Mouse (Mus musculus) testis, adult 2 months (tissue): ENCODE results near the gene Sars. TPM values are rescaled to one million over a fixed set of nuclear protein-coding genes. Genes with fewer than 3 reads are reported as not detected.

Experiments
- H3K27ac ChIP-seq: fragments of 200-500 bp; 2 replicates; pipeline ENCODE4 v1.5.1; 2012; ENCODE audit warnings: low read depth, low read length; ENCODE audit not compliant: control insufficient read depth, insufficient read depth
- H3K27me3 ChIP-seq: fragments of 200-500 bp; 2 replicates; pipeline ENCODE4 v1.6.1; 2012; ENCODE audit warnings: mild to moderate bottlenecking, low read length, moderate library complexity; ENCODE audit not compliant: control insufficient read depth, insufficient read depth
- H3K36me3 ChIP-seq: fragments of 200-500 bp; 2 replicates; pipeline ENCODE4 v1.6.1; 2012; ENCODE audit warnings: mild to moderate bottlenecking, low read length; ENCODE audit not compliant: control insufficient read depth, insufficient read depth
- H3K4me1 ChIP-seq: fragments of 200-500 bp; 2 replicates; pipeline ENCODE4 v1.6.1; 2012; ENCODE audit warnings: low read length; ENCODE audit not compliant: control insufficient read depth, insufficient read depth
- H3K4me3 ChIP-seq: fragments of 200-500 bp; 2 replicates; pipeline ENCODE4 v1.5.1; 2012; ENCODE audit warnings: low read depth, mild to moderate bottlenecking, low read length, moderate library complexity, mixed read lengths; ENCODE audit not compliant: control insufficient read depth
- CTCF ChIP-seq: fragments of 200-500 bp; IDR thresholded peaks from 2 replicates; pipeline ENCODE4 v1.5.1; 2012; ENCODE audit warnings: low read depth, mild to moderate bottlenecking, inconsistent platforms, low read length, moderate library complexity; ENCODE audit not compliant: control insufficient read depth, insufficient read depth, insufficient replicate concordance
- POLR2A ChIP-seq: fragments of 200-500 bp; IDR thresholded peaks from 2 replicates; pipeline ENCODE4 v1.6.1; 2012; ENCODE audit warnings: low read depth, mild to moderate bottlenecking, inconsistent platforms, low read length, moderate library complexity; ENCODE audit not compliant: control insufficient read depth
- polyA plus RNA-seq: library from polyadenylated mRNA; depleted of rRNA; stranded (reverse); fragments of >200 nt; gene quantifications from 2 replicates; pipeline ENCODE4 v1.2.3, GENCODE M21; 2012

The Sars gene
- polyA plus RNA-seq, 1 experiment: 14.4 TPM

GRCm38 (mm10) chr3:108435701-108436379 lies 9.2 kb downstream of the Sars start:
- no peaks in the 10 kb centered on the region for H3K27me3 ChIP-seq
- peaks cover 2% of the 10 kb centered on the region for H3K36me3 ChIP-seq
- no peak overlapping the region for H3K27ac ChIP-seq
- no peak overlapping the region for H3K4me3 ChIP-seq
- TF ChIP-seq POLR2A (no peak), CTCF (no peak)
- no peaks in the 10 kb centered on the region for H3K4me1 ChIP-seq

- Histone ChIP-seq H3K27me3 (no peaks in the 10 kb centered on the region), H3K4me1 (no peaks in the 10 kb centered on the region), H3K36me3 (peaks cover 2% of the 10 kb centered on the region), H3K27ac (no peak overlapping the region), H3K4me3 (no peak overlapping the region)
- TF ChIP-seq CTCF: no peak
- TF ChIP-seq POLR2A: no peak
Observed at GRCm38 (mm10) chr3:108433881-108434495, 11.0 kb downstream of the Sars start.

GRCm38 (mm10) chr3:108433188-108433880 lies 11.7 kb downstream of the Sars start:
- peaks cover 2% of the 10 kb centered on the region for H3K36me3 ChIP-seq
- H3K4me1 ChIP-seq: no peaks in the 10 kb centered on the region
- TF ChIP-seq POLR2A: no peak
- no peak for TF ChIP-seq CTCF
- no peak overlapping the region for H3K27ac ChIP-seq
- no peak overlapping the region for H3K4me3 ChIP-seq
- H3K27me3 ChIP-seq: no peaks in the 10 kb centered on the region

GRCm38 (mm10) chr3:108432542-108433187 lies 12.3 kb downstream of the Sars start:
- H3K4me1 ChIP-seq: no peaks in the 10 kb centered on the region
- TF ChIP-seq POLR2A (no peak), CTCF (no peak)
- peaks cover 2% of the 10 kb centered on the region for H3K36me3 ChIP-seq
- no peak overlapping the region for H3K27ac ChIP-seq
- no peak overlapping the region for H3K4me3 ChIP-seq
- H3K27me3 ChIP-seq: no peaks in the 10 kb centered on the region

GRCm38 (mm10) chr3:108425624-108426018 lies 19.4 kb downstream of the Sars start:
- no peak for TF ChIP-seq POLR2A
- TF ChIP-seq CTCF: no peak
- Histone ChIP-seq H3K4me1 (peaks cover 5% of the 10 kb centered on the region), H3K27ac (no peak overlapping the region), H3K36me3 (no peaks in the 10 kb centered on the region; the same call in 1 of the 2 replicates), H3K4me3 (no peak overlapping the region), H3K27me3 (no peaks in the 10 kb centered on the region)

- no peak overlapping the region for H3K4me3 ChIP-seq
- no peak overlapping the region for H3K27ac ChIP-seq
- TF ChIP-seq CTCF (no peak), POLR2A (no peak)
- no peaks in the 10 kb centered on the region for H3K27me3 ChIP-seq
- peaks cover 5% of the 10 kb centered on the region for H3K4me1 ChIP-seq
- H3K36me3 ChIP-seq: no peaks in the 10 kb centered on the region; the same call in 1 of the 2 replicates
Observed at GRCm38 (mm10) chr3:108424944-108425623, 19.9 kb downstream of the Sars start.
